Mouse (Mus musculus): ENCODE results near the gene Pik3c2b. TPM values are rescaled to one million over a fixed set of nuclear protein-coding genes. Genes with fewer than 3 reads are reported as not detected.

The Pik3c2b gene
- total and polyA plus RNA-seq, 3 experiments, result 14.6 to 19.9 (median 19.4) TPM

DNA sequence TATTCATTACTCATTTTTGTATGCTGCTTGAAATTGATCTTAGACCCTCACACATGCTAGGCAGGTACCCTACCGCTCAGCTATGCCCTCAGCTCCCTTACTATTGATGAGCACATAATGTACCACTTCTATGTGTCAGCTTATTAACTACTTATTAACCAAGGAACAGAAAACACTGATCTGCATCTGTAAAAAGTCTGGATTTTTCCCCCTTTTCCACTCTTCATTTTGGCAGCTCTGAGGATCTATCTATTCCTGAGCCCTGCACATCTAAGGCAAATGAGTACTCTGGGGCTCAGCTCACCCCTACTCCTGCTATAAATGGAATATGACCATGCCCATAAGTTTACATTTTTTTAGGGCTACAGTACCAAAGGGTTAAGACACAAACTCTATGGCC lies 31.3 kb upstream of the Pik3c2b start:
- 96% methylated on average over 1 of the region's 1 CpGs for WGBS
- Histone ChIP-seq H3K27ac (no peak overlapping the region), H3K27me3 (ENCODE audit: control insufficient read depth, insufficient read depth, low read length) (no peaks in the 10 kb centered on the region), H3K4me1 (ENCODE audit: control insufficient read depth, insufficient read depth, low read length) (no peaks in the 10 kb centered on the region; the same call in 1 of the 2 replicates), H3K79me2 (replicated peaks; ENCODE audit: control insufficient read depth, insufficient read depth, low read length) (peaks cover 2% of the 10 kb centered on the region; the same call in 1 of the 2 replicates), H3K36me3 (ENCODE audit: control insufficient read depth, insufficient read depth, low read length) (peaks cover 23% of the 10 kb centered on the region), H3K4me3 (no peak overlapping the region), H3K9ac (ENCODE audit: low read depth, low read length) (no peak overlapping the region)
- intact Hi-C loops (cut with DNase I), result no loop called here
- no peak for DNase-seq
- TF ChIP-seq CTCF (IDR thresholded peaks at IDR 0.05), result no peak
- no peak for TF ChIP-seq EP300 (IDR thresholded peaks at IDR 0.05; ENCODE audit: insufficient read depth, low read depth, low read length)
- no peak for TF ChIP-seq POLR2A (IDR thresholded peaks at IDR 0.05; ENCODE audit: insufficient read depth, low read depth, low read length)

GRCm38 (mm10) chr1:133016775-133017428 lies 28.6 kb upstream of the Pik3c2b start:
- no peak overlapping the region for H3K27ac ChIP-seq
- 91% methylated on average over 9 of the region's 9 CpGs for WGBS
- no peaks in the 10 kb centered on the region for H3K27me3 ChIP-seq (ENCODE audit: control insufficient read depth, insufficient read depth, low read length)
- H3K4me1 ChIP-seq (ENCODE audit: control insufficient read depth, insufficient read depth, low read length), result no peaks in the 10 kb centered on the region
- intact Hi-C loops (cut with DNase I), result no loop called here
- no peak for DNase-seq
- peaks cover 4% of the 10 kb centered on the region; the same call in 1 of the 2 replicates for H3K79me2 ChIP-seq (replicated peaks; ENCODE audit: control insufficient read depth, insufficient read depth, low read length)
- H3K4me3 ChIP-seq, result no peak overlapping the region
- H3K36me3 ChIP-seq (ENCODE audit: control insufficient read depth, insufficient read depth, low read length), result peaks cover 20% of the 10 kb centered on the region
- H3K9ac ChIP-seq (ENCODE audit: low read depth, low read length), result no peak overlapping the region
- TF ChIP-seq CTCF (IDR thresholded peaks at IDR 0.05) (no peak), EP300 (IDR thresholded peaks at IDR 0.05; ENCODE audit: insufficient read depth, low read depth, low read length) (no peak), POLR2A (IDR thresholded peaks at IDR 0.05; ENCODE audit: insufficient read depth, low read depth, low read length) (no peak)

GRCm38 (mm10) chr1:133018580-133018979 lies 26.9 kb upstream of the Pik3c2b start:
- Histone ChIP-seq H3K9ac (ENCODE audit: low read depth, low read length) (no peak overlapping the region), H3K27me3 (ENCODE audit: control insufficient read depth, insufficient read depth, low read length) (no peaks in the 10 kb centered on the region), H3K79me2 (replicated peaks; ENCODE audit: control insufficient read depth, insufficient read depth, low read length) (0 out of 2 replicates have a peak, but pooled peaks cover 2% of the 10 kb centered on the region), H3K4me3 (no peak overlapping the region), H3K36me3 (ENCODE audit: control insufficient read depth, insufficient read depth, low read length) (peaks cover 18% of the 10 kb centered on the region), H3K27ac (no peak overlapping the region), H3K4me1 (ENCODE audit: control insufficient read depth, insufficient read depth, low read length) (no peaks in the 10 kb centered on the region)
- intact Hi-C loops (cut with DNase I), result no loop called here
- WGBS, result 63% methylated on average over 2 of the region's 2 CpGs
- DNase-seq, result no peak
- TF ChIP-seq CTCF (IDR thresholded peaks at IDR 0.05), result no peak
- TF ChIP-seq EP300 (IDR thresholded peaks at IDR 0.05; ENCODE audit: insufficient read depth, low read depth, low read length), result no peak
- TF ChIP-seq POLR2A (IDR thresholded peaks at IDR 0.05; ENCODE audit: insufficient read depth, low read depth, low read length), result no peak

DNA sequence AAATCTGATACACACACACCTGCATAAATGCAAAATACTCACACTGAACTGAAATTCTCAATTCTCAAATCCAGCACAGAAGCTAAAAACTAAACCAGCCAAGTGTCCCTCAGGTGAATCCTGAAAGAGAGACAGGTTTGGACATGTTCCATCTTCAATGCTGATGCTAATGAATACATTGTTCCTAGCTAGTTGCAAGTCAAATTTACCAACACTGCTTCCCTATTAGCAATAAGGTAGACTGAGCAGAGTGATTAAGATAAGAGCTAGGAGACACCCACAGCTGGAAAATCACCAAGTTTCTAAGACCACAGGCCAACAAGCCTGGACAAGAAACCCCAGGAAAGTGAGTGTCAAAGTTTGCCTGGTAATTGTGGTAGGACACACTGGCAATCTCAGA lies 26.2 kb upstream of the Pik3c2b start:
- H3K4me1 ChIP-seq (ENCODE audit: control insufficient read depth, insufficient read depth, low read length), result peaks cover 1% of the 10 kb centered on the region; the same call in 1 of the 2 replicates
- intact Hi-C loops (cut with DNase I), result no loop called here
- H3K79me2 ChIP-seq (replicated peaks; ENCODE audit: control insufficient read depth, insufficient read depth, low read length), result peaks cover 2% of the 10 kb centered on the region; the same call in 1 of the 2 replicates
- H3K27me3 ChIP-seq (ENCODE audit: control insufficient read depth, insufficient read depth, low read length), result no peaks in the 10 kb centered on the region
- H3K4me3 ChIP-seq, result no peak overlapping the region
- TF ChIP-seq CTCF (IDR thresholded peaks at IDR 0.05) (no peak), POLR2A (IDR thresholded peaks at IDR 0.05; ENCODE audit: insufficient read depth, low read depth, low read length) (no peak), EP300 (IDR thresholded peaks at IDR 0.05; ENCODE audit: insufficient read depth, low read depth, low read length) (no peak)
- DNase-seq, result no peak
- H3K9ac ChIP-seq (ENCODE audit: low read depth, low read length), result no peak overlapping the region
- no peak overlapping the region for H3K27ac ChIP-seq
- peaks cover 16% of the 10 kb centered on the region for H3K36me3 ChIP-seq (ENCODE audit: control insufficient read depth, insufficient read depth, low read length)

DNA sequence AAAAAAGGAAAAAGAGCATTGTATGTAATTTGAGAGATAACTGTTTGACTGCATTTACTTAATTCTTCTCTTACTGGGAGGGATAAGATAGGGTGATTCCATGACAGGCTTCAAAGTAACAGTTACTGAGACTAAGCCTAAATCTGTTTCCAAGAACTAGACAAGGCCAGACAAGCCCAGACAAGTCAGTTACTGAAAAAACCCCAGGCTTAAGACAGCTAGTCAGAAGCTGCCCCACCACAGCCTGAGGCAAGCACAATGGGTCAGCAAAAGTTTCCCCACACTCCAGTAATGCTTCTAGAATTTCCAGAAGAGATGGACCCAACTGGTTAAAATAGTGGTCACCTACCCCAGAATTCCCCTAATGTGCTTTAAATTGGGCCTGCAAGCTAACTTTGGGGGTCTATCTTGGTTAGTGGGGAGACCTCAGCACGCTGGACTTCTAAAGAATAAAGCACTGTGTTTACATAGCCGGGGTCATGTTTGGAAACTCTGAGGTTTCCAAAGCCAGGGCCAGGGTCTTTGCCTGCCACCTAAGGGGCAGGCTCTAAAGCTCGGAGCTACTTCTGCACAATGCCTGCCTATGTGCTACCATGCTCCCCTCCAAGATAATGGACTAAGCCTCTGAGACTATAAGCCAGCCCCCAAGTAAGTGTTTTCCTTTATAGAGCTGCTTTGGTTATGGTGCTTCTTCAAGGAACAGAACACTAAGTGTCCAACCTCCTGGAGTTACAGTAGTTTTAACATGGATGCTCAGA lies 25.2 kb upstream of the Pik3c2b start:
- 80% methylated on average over 3 of the region's 3 CpGs for WGBS
- H3K27ac ChIP-seq, result no peak overlapping the region
- no peak for DNase-seq

More for the DNA sequence above, 25.2 kb upstream of the Pik3c2b start:
- TF ChIP-seq EP300 (IDR thresholded peaks at IDR 0.05; ENCODE audit: insufficient read depth, low read depth, low read length), result no peak
- TF ChIP-seq POLR2A (IDR thresholded peaks at IDR 0.05; ENCODE audit: insufficient read depth, low read depth, low read length), result no peak
- no peak for TF ChIP-seq CTCF (IDR thresholded peaks at IDR 0.05)
- no peak overlapping the region for H3K4me3 ChIP-seq
- H3K27me3 ChIP-seq (ENCODE audit: control insufficient read depth, insufficient read depth, low read length), result no peaks in the 10 kb centered on the region
- no peak overlapping the region for H3K9ac ChIP-seq (ENCODE audit: low read depth, low read length)
- peaks cover 14% of the 10 kb centered on the region for H3K36me3 ChIP-seq (ENCODE audit: control insufficient read depth, insufficient read depth, low read length)
- intact Hi-C loops (cut with DNase I), result loop anchor here (5.0 kb wide), 1 partner anchor 592 kb away; the partner anchor contains the start of gene Snrpe
- H3K4me1 ChIP-seq (ENCODE audit: control insufficient read depth, insufficient read depth, low read length), result peaks cover 3% of the 10 kb centered on the region; the same call in 1 of the 2 replicates
- H3K79me2 ChIP-seq (replicated peaks; ENCODE audit: control insufficient read depth, insufficient read depth, low read length), result peaks cover 5% of the 10 kb centered on the region; the same call in 1 of the 2 replicates
